Mouse (Mus musculus): ENCODE data around the gene Tnrc6c. TPM values are rescaled to one million over a fixed set of nuclear protein-coding genes. Genes with fewer than 3 reads are reported as not detected.
A peak's percentile ranks its signal among the peaks of the same experiment; 100 is the strongest.

Tnrc6c gene
- polyA plus RNA-seq, 1 experiment, result 43.8 TPM

GRCm38 (mm10) chr11:117798160-117798541 lies 144.1 kb downstream of the Tnrc6c start:
- 86% methylated on average over 2 of the region's 2 CpGs for WGBS

DNA sequence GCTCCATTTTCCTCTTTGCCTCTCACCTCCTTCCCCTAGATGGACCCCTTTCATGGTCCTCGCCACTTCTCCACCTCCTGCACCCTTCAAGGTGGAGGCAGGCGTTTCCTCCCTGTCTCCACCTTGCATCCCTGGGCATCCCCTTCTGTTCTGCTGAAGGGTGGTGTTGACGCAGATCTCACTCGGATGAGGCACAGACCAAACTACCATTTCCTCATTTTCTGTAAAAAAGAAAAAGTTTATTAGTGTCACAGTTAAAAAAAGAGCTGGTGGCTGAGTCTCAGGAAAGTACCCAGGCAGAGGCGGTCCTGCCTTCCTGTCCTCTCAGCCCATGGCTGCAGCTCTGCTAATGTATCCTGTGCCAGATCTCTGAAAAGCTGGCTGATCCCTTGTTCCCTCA lies 145.1 kb downstream of the Tnrc6c start:
- H3K27ac ChIP-seq (ENCODE audit: insufficient read depth, low read length), result no peak overlapping the region
- WGBS, result 74% methylated on average over 5 of the region's 5 CpGs
- TF ChIP-seq CTCF (IDR thresholded peaks at IDR 0.05; ENCODE audit: borderline replicate concordance, insufficient read depth, low read depth, low read length) (no peak), POLR2A (IDR thresholded peaks at IDR 0.05; ENCODE audit: borderline replicate concordance, insufficient read depth, low read length) (no peak)

More at GRCm38 (mm10) chr11:117798160-117798541, 144.1 kb downstream of the Tnrc6c start:
- H3K27me3 ChIP-seq (ENCODE audit: control insufficient read depth, insufficient read depth, low read length), result no peaks in the 10 kb centered on the region; the same call in 1 of the 2 replicates
- DNase-seq, result no peak
- no peak overlapping the region for H3K27ac ChIP-seq (ENCODE audit: insufficient read depth, low read length)
- TF ChIP-seq CTCF (IDR thresholded peaks at IDR 0.05; ENCODE audit: borderline replicate concordance, insufficient read depth, low read depth, low read length) (no peak), POLR2A (IDR thresholded peaks at IDR 0.05; ENCODE audit: borderline replicate concordance, insufficient read depth, low read length) (no peak)
- no peaks in the 10 kb centered on the region for H3K4me1 ChIP-seq (ENCODE audit: control insufficient read depth, insufficient read depth, low read length)
- H3K4me3 ChIP-seq (replicated peaks; ENCODE audit: insufficient read depth, low read depth, low read length), result no peak overlapping the region

DNA sequence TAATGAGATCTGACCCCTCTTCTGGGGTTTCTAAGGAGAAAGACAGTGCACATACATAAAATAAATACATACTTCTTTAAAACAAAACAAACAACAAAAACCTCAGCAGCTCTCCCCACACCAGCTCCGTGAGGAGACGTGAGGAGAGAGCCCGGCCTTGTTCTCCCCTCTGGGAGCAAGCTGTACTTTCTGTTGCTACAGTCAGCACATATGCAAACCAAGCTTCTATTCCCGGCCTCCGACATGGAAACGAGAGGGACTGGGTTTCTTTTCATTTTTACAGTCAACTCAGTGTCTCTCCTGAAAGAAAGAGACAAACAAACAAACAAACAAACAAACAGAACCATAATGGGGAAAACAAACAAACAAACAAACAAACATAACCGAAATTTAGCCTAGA lies 145.9 kb downstream of the Tnrc6c start:
- no peak for DNase-seq
- Histone ChIP-seq H3K4me3 (replicated peaks; ENCODE audit: insufficient read depth, low read depth, low read length) (no peak overlapping the region), H3K27me3 (ENCODE audit: control insufficient read depth, insufficient read depth, low read length) (no peaks in the 10 kb centered on the region; the same call in 1 of the 2 replicates), H3K27ac (ENCODE audit: insufficient read depth, low read length) (no peak overlapping the region), H3K4me1 (ENCODE audit: control insufficient read depth, insufficient read depth, low read length) (no peaks in the 10 kb centered on the region)
- WGBS, result 87% methylated on average over 7 of the region's 7 CpGs
- TF ChIP-seq POLR2A (IDR thresholded peaks at IDR 0.05; ENCODE audit: borderline replicate concordance, insufficient read depth, low read length) (no peak), CTCF (IDR thresholded peaks at IDR 0.05; ENCODE audit: borderline replicate concordance, insufficient read depth, low read depth, low read length) (no peak)

More for the DNA sequence above, 145.1 kb downstream of the Tnrc6c start:
- no peaks in the 10 kb centered on the region for H3K4me1 ChIP-seq (ENCODE audit: control insufficient read depth, insufficient read depth, low read length)
- no peak overlapping the region for H3K4me3 ChIP-seq (replicated peaks; ENCODE audit: insufficient read depth, low read depth, low read length)
- no peaks in the 10 kb centered on the region; the same call in 1 of the 2 replicates for H3K27me3 ChIP-seq (ENCODE audit: control insufficient read depth, insufficient read depth, low read length)
- DNase-seq, result no peak

DNA sequence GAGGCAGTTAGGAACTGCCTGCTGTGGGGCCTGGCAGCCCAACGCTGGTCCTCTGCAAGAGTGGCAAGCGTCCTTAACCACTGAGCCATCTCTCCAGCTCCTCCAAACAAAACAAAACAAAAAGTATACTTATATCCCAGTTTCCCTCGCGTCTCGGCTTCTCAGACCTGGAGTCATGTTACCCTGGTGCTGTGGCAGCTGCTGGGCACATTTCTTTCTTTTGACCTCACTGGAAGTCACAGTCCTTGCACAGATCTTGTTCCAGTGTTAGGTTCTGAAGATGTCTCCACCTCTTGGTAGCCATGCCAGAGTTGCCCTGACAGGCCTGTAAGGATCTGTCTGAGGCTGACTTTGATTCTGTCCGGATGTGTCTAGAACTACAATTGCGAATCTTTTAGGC lies 147.6 kb downstream of the Tnrc6c start:
- TF ChIP-seq POLR2A (IDR thresholded peaks at IDR 0.05; ENCODE audit: borderline replicate concordance, insufficient read depth, low read length) (no peak), CTCF (IDR thresholded peaks at IDR 0.05; ENCODE audit: borderline replicate concordance, insufficient read depth, low read depth, low read length) (no peak)
- Histone ChIP-seq H3K27ac (ENCODE audit: insufficient read depth, low read length) (no peak overlapping the region), H3K4me1 (ENCODE audit: control insufficient read depth, insufficient read depth, low read length) (no peaks in the 10 kb centered on the region), H3K4me3 (replicated peaks; ENCODE audit: insufficient read depth, low read depth, low read length) (no peak overlapping the region), H3K27me3 (ENCODE audit: control insufficient read depth, insufficient read depth, low read length) (no peaks in the 10 kb centered on the region; the same call in 1 of the 2 replicates)
- DNase-seq, result no peak
- WGBS, result 78% methylated on average over 7 of the region's 7 CpGs

GRCm38 (mm10) chr11:117803166-117803688 lies 149.1 kb downstream of the Tnrc6c start:
- Histone ChIP-seq H3K4me1 (ENCODE audit: control insufficient read depth, insufficient read depth, low read length) (no peaks in the 10 kb centered on the region), H3K4me3 (replicated peaks; ENCODE audit: insufficient read depth, low read depth, low read length) (no peak overlapping the region), H3K27ac (ENCODE audit: insufficient read depth, low read length) (no peak overlapping the region), H3K27me3 (ENCODE audit: control insufficient read depth, insufficient read depth, low read length) (no peaks in the 10 kb centered on the region)
- 83% methylated on average over 3 of the region's 3 CpGs for WGBS
- TF ChIP-seq POLR2A (IDR thresholded peaks at IDR 0.05; ENCODE audit: borderline replicate concordance, insufficient read depth, low read length), result no peak
- TF ChIP-seq CTCF (IDR thresholded peaks at IDR 0.05; ENCODE audit: borderline replicate concordance, insufficient read depth, low read depth, low read length), result no peak
- no peak for DNase-seq

- no peak overlapping the region for H3K4me3 ChIP-seq (replicated peaks; ENCODE audit: insufficient read depth, low read depth, low read length)
- no peak for DNase-seq
- H3K27ac ChIP-seq (ENCODE audit: insufficient read depth, low read length), result no peak overlapping the region
- TF ChIP-seq POLR2A (IDR thresholded peaks at IDR 0.05; ENCODE audit: borderline replicate concordance, insufficient read depth, low read length), result no peak
- no peak for TF ChIP-seq CTCF (IDR thresholded peaks at IDR 0.05; ENCODE audit: borderline replicate concordance, insufficient read depth, low read depth, low read length)
- no peaks in the 10 kb centered on the region; the same call in 1 of the 2 replicates for H3K27me3 ChIP-seq (ENCODE audit: control insufficient read depth, insufficient read depth, low read length)
- 94% methylated on average over 6 of the region's 6 CpGs for WGBS
- peaks cover 6% of the 10 kb centered on the region; the same call in 1 of the 2 replicates for H3K4me1 ChIP-seq (ENCODE audit: control insufficient read depth, insufficient read depth, low read length)
Measured at GRCm38 (mm10) chr11:117806781-117807180, 152.7 kb downstream of the Tnrc6c start.

- under 1% methylated on average over 68 of the region's 75 CpGs for WGBS
- H3K4me3 ChIP-seq (replicated peaks; ENCODE audit: insufficient read depth, low read depth, low read length), result peak within 1 kb of the TSS; percentile 52
- no peak within 1 kb of the TSS for H3K27ac ChIP-seq (ENCODE audit: insufficient read depth, low read length)
Measured at GRCm38 (mm10) chr11:117809407-117810311, 155.6 kb downstream of the Tnrc6c start, which contains the start of the genes Gm20708 and Syngr2. TSS of gene Gm20708 (plus strand) at chr11:117809668. TSS of gene Syngr2 (plus strand) at chr11:117809668.

More at GRCm38 (mm10) chr11:117809407-117810311, 155.6 kb downstream of the Tnrc6c start, which contains the start of the genes Gm20708 and Syngr2:
- Histone ChIP-seq H3K4me1 (ENCODE audit: control insufficient read depth, insufficient read depth, low read length) (peaks cover 8% of the 10 kb centered on the region), H3K27me3 (ENCODE audit: control insufficient read depth, insufficient read depth, low read length) (no peaks in the 10 kb centered on the region; the same call in 1 of the 2 replicates)
- TF ChIP-seq POLR2A (IDR thresholded peaks at IDR 0.05; ENCODE audit: borderline replicate concordance, insufficient read depth, low read length) (no peak), CTCF (IDR thresholded peaks at IDR 0.05; ENCODE audit: borderline replicate concordance, insufficient read depth, low read depth, low read length) (no peak)
- DNase-seq, result peak in 1 of 2 experiments; percentile 34
